Mouse (Mus musculus): Measurements from ENCODE around the gene Tmem120b. TPM values are rescaled to one million over a fixed set of nuclear protein-coding genes. Genes with fewer than 3 reads are reported as not detected.

Gene Tmem120b
- polyA plus RNA-seq, 1 experiment from 2014 or later: 9.3 TPM

- Histone ChIP-seq H3K9me3 (ENCODE audit: control insufficient read depth, low read length) (peaks cover 3% of the 10 kb centered on the region; the same call in 1 of the 2 replicates), H3K4me1 (ENCODE audit: control insufficient read depth, insufficient read depth, low read length) (no peaks in the 10 kb centered on the region), H3K4me3 (ENCODE audit: low read depth, low read length) (no peak overlapping the region), H3K9ac (ENCODE audit: low read length) (no peak overlapping the region), H3K36me3 (ENCODE audit: control insufficient read depth, insufficient read depth, low read length) (no peaks in the 10 kb centered on the region; the same call in 1 of the 2 replicates), H3K27me3 (ENCODE audit: control insufficient read depth, insufficient read depth, low read length) (no peaks in the 10 kb centered on the region), H3K27ac (replicated peaks; ENCODE audit: low read depth, low read length) (no peak overlapping the region), H3K4me2 (ENCODE audit: low read depth, severe bottlenecking) (no peak overlapping the region)
- whole genome bisulfite sequencing: 67% methylated on average over 7 of the region's 7 CpGs
- ATAC-seq (ENCODE audit: insufficient number of reproducible peaks, low FRiP score, low TSS enrichment, low read depth) (no peak), DNase-seq (ENCODE audit: low spot score) (no peak)
Observed at GRCm38 (mm10) chr5:123120624-123121215, 52.5 kb downstream of the Tmem120b start.

DNA sequence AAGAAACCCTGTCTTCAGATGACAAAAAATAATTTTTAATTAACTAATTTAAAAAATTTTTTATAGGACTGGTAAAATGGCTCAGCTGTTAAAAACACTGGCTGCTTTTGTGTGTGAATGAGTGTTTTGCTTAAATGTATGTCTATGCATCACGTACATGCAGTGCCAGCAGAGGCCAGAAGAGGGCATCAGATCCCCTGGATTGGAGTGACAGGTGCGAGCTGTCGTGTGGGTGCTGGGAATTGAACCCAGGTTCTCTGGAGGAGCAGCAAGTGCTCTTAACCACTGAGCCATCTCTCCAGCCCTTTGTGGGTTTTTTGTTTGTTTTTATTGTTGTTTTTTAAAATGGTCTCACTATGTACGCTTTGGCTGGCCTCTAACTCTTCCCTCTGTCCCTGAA lies 54.0 kb downstream of the Tmem120b start:
- WGBS: 88% methylated on average over 4 of the region's 4 CpGs
- Histone ChIP-seq H3K9ac (ENCODE audit: low read length) (no peak overlapping the region), H3K4me2 (ENCODE audit: low read depth, severe bottlenecking) (no peak overlapping the region), H3K36me3 (ENCODE audit: control insufficient read depth, insufficient read depth, low read length) (no peaks in the 10 kb centered on the region; the same call in 1 of the 2 replicates), H3K27me3 (ENCODE audit: control insufficient read depth, insufficient read depth, low read length) (no peaks in the 10 kb centered on the region), H3K9me3 (ENCODE audit: control insufficient read depth, low read length) (peaks cover 3% of the 10 kb centered on the region; the same call in 1 of the 2 replicates), H3K4me1 (ENCODE audit: control insufficient read depth, insufficient read depth, low read length) (no peaks in the 10 kb centered on the region), H3K4me3 (ENCODE audit: low read depth, low read length) (no peak overlapping the region), H3K27ac (replicated peaks; ENCODE audit: low read depth, low read length) (no peak overlapping the region)
- ATAC-seq (ENCODE audit: insufficient number of reproducible peaks, low FRiP score, low TSS enrichment, low read depth) (no peak), DNase-seq (ENCODE audit: low spot score) (no peak)

- no peak for ATAC-seq (ENCODE audit: insufficient number of reproducible peaks, low FRiP score, low TSS enrichment, low read depth)
- Histone ChIP-seq H3K4me2 (ENCODE audit: low read depth, severe bottlenecking) (no peak overlapping the region), H3K27ac (replicated peaks; ENCODE audit: low read depth, low read length) (no peak overlapping the region), H3K9me3 (ENCODE audit: control insufficient read depth, low read length) (peaks cover 3% of the 10 kb centered on the region; the same call in 1 of the 2 replicates), H3K27me3 (ENCODE audit: control insufficient read depth, insufficient read depth, low read length) (no peaks in the 10 kb centered on the region), H3K4me3 (ENCODE audit: low read depth, low read length) (no peak overlapping the region), H3K4me1 (ENCODE audit: control insufficient read depth, insufficient read depth, low read length) (no peaks in the 10 kb centered on the region), H3K36me3 (ENCODE audit: control insufficient read depth, insufficient read depth, low read length) (peaks cover 2% of the 10 kb centered on the region; the same call in 1 of the 2 replicates), H3K9ac (ENCODE audit: low read length) (no peak overlapping the region)
- no peak for DNase-seq (ENCODE audit: low spot score)
- 83% methylated on average over 6 of the region's 6 CpGs for WGBS
Observed at GRCm38 (mm10) chr5:123125105-123125504, 56.9 kb downstream of the Tmem120b start.

DNA sequence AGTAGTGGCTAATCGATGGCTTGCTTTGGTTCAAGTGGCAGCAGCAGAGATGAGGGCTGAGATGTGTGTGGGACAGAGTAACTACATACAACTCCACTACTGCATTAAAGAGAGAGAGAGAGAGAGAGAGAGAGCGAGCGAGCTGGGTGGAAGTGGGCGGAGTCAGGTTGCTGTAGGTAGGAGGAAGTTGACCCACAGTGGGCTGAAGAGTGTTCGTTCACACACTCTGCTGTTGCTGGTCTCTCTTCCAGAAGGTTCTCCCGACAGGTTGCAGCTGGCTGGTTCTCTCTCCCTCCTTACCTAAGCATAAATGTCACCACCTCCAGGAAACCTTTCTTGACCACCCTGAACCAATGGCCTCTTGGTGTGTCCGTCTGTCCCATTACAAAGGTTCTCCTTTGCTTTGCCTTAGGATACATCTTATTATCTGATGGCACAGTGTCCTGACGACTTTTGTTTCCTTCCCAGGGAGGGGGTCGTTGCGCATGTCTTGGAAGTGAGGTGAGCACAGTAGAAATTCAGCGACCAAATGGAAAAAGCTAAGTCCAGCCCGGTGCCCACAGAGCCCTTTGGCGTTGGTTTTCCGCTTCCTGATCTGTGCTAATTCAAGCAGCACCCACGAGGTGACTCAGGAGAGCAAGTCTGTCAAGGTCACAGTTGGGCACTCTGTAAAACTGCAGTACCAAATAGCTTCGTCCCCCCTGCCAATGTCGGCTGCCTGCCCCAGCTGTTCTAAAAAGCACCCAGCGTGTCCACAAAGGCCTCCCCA lies 57.6 kb downstream of the Tmem120b start:
- no peaks in the 10 kb centered on the region for H3K27me3 ChIP-seq (ENCODE audit: control insufficient read depth, insufficient read depth, low read length)
- H3K27ac ChIP-seq (replicated peaks; ENCODE audit: low read depth, low read length): no peak overlapping the region
- ATAC-seq (ENCODE audit: insufficient number of reproducible peaks, low FRiP score, low TSS enrichment, low read depth) (no peak), DNase-seq (ENCODE audit: low spot score) (no peak)
- no peaks in the 10 kb centered on the region for H3K4me1 ChIP-seq (ENCODE audit: control insufficient read depth, insufficient read depth, low read length)
- H3K9ac ChIP-seq (ENCODE audit: low read length): no peak overlapping the region
- no peak overlapping the region for H3K4me2 ChIP-seq (ENCODE audit: low read depth, severe bottlenecking)
- peaks cover 3% of the 10 kb centered on the region; the same call in 1 of the 2 replicates for H3K9me3 ChIP-seq (ENCODE audit: control insufficient read depth, low read length)
- H3K36me3 ChIP-seq (ENCODE audit: control insufficient read depth, insufficient read depth, low read length): peaks cover 2% of the 10 kb centered on the region
- H3K4me3 ChIP-seq (ENCODE audit: low read depth, low read length): no peak overlapping the region
- 86% methylated on average over 18 of the region's 18 CpGs for WGBS

DNA sequence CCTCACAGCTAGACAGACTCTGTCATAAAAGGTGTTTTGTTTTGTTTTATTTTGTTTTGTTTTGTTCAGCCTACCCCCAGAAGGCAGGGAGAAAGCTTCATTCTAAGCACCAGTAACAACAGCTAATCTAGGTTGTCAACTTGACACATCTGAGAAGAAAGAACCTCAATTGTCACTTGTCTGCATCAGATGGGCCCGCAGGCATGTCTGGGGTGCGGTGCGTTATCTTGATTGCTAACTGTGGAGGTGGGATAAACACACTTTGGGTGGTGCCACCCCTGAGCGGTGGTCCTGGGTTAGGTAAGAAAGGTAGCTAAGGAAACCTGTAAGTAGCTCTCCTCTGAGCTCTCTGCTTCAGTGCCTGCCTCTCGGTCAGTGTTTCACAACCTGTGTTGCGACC lies 58.8 kb downstream of the Tmem120b start:
- Histone ChIP-seq H3K4me1 (ENCODE audit: control insufficient read depth, insufficient read depth, low read length) (peaks cover 6% of the 10 kb centered on the region), H3K9ac (ENCODE audit: low read length) (no peak overlapping the region), H3K4me2 (ENCODE audit: low read depth, severe bottlenecking) (no peak overlapping the region), H3K4me3 (ENCODE audit: low read depth, low read length) (no peak overlapping the region), H3K27ac (replicated peaks; ENCODE audit: low read depth, low read length) (no peak overlapping the region), H3K9me3 (ENCODE audit: control insufficient read depth, low read length) (peaks cover 3% of the 10 kb centered on the region; the same call in 1 of the 2 replicates), H3K36me3 (ENCODE audit: control insufficient read depth, insufficient read depth, low read length) (peaks cover 2% of the 10 kb centered on the region), H3K27me3 (ENCODE audit: control insufficient read depth, insufficient read depth, low read length) (no peaks in the 10 kb centered on the region)
- no peak for ATAC-seq (ENCODE audit: insufficient number of reproducible peaks, low FRiP score, low TSS enrichment, low read depth)
- 76% methylated on average over 6 of the region's 6 CpGs for WGBS
- no peak for DNase-seq (ENCODE audit: low spot score)

DNA sequence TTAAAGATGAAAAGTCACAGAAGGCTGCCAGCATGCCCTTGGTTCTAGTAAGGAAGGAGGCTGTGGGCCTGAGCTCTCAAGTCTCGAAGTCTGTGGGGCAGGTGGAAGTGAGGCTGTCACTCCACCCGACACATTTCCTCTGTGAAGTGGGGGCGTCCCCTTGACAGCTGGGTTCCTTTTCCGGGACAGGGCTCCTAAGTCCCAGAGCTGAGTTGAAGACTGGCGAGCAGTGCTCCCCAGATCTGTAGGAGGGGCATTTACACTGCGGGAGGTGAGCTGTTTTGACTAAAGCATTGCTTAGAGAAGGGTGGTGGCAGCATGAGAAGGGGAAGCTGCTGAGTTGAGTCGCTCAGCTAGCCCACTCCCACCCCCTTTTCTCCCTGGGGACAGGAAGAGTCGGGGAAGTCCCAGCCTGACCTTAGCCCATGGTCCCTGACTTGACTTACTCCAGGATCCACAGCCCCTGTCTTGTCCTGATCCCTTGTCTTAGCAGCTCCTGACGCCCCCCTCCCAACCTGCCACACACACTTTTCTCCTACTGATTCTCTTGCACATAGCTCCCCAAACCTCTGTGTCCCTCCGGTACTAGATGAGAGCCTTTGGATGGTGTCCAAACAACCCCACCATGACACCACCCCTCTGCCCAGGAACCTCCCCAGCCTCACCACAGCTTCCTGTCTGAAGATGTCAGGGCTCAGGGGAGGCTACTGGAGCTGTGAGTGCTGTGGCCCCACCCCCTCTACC lies 60.4 kb downstream of the Tmem120b start:
- Histone ChIP-seq H3K9me3 (ENCODE audit: control insufficient read depth, low read length) (no peaks in the 10 kb centered on the region), H3K4me2 (ENCODE audit: low read depth, severe bottlenecking) (no peak overlapping the region), H3K9ac (ENCODE audit: low read length) (no peak overlapping the region), H3K4me3 (ENCODE audit: low read depth, low read length) (no peak overlapping the region), H3K36me3 (ENCODE audit: control insufficient read depth, insufficient read depth, low read length) (peaks cover 2% of the 10 kb centered on the region; the same call in 1 of the 2 replicates), H3K27me3 (ENCODE audit: control insufficient read depth, insufficient read depth, low read length) (no peaks in the 10 kb centered on the region), H3K27ac (replicated peaks; ENCODE audit: low read depth, low read length) (no peak overlapping the region), H3K4me1 (ENCODE audit: control insufficient read depth, insufficient read depth, low read length) (peaks cover 17% of the 10 kb centered on the region)
- DNase-seq (ENCODE audit: low spot score): no peak
- WGBS: 68% methylated on average over 10 of the region's 10 CpGs
- no peak for ATAC-seq (ENCODE audit: insufficient number of reproducible peaks, low FRiP score, low TSS enrichment, low read depth)

- H3K4me3 ChIP-seq (ENCODE audit: low read depth, low read length): no peak overlapping the region
- H3K27me3 ChIP-seq (ENCODE audit: control insufficient read depth, insufficient read depth, low read length): no peaks in the 10 kb centered on the region
- no peak overlapping the region for H3K4me2 ChIP-seq (ENCODE audit: low read depth, severe bottlenecking)
- H3K36me3 ChIP-seq (ENCODE audit: control insufficient read depth, insufficient read depth, low read length): peaks cover 2% of the 10 kb centered on the region; the same call in 1 of the 2 replicates
- no peaks in the 10 kb centered on the region for H3K9me3 ChIP-seq (ENCODE audit: control insufficient read depth, low read length)
- H3K9ac ChIP-seq (ENCODE audit: low read length): no peak overlapping the region
- DNase-seq (ENCODE audit: low spot score): no peak
- no peak overlapping the region for H3K27ac ChIP-seq (replicated peaks; ENCODE audit: low read depth, low read length)
- H3K4me1 ChIP-seq (ENCODE audit: control insufficient read depth, insufficient read depth, low read length): peaks cover 19% of the 10 kb centered on the region
- 84% methylated on average over 10 of the region's 10 CpGs for WGBS
- ATAC-seq (ENCODE audit: insufficient number of reproducible peaks, low FRiP score, low TSS enrichment, low read depth): no peak
Observed at GRCm38 (mm10) chr5:123129170-123129757, 61.0 kb downstream of the Tmem120b start.
